Mouse (Mus musculus) thymus, postnatal 4 days (tissue): Measurements from ENCODE around the gene Taco1.
"Not testable (repeated sequence)": the region's sequence is repeated elsewhere in the genome, so short reads cannot be mapped to it uniquely, and the experiment has no call there.

Experiments used
- DNase-seq: peaks from one replicate; pipeline ENCODE4 v3.0.0; 2021

Taco1 gene

GRCm38 (mm10) chr11:106065923-106066571, at the start of gene Taco1:
Gene Taco1 (plus strand): TSS chr11:106066061.
- peak; percentile 93 for DNase-seq

GRCm38 (mm10) chr11:106016440-106016839, 49.4 kb upstream of the Taco1 start:
- no peak for DNase-seq

GRCm38 (mm10) chr11:106020051-106020763, 45.7 kb upstream of the Taco1 start:
- DNase-seq: peak; percentile 82

- no peak for DNase-seq
Measured at GRCm38 (mm10) chr11:106025774-106026173, 40.1 kb upstream of the Taco1 start.

- DNase-seq: peak; percentile 89
Measured at GRCm38 (mm10) chr11:106026465-106027151, 39.3 kb upstream of the Taco1 start.

- no peak for DNase-seq
Measured at GRCm38 (mm10) chr11:106027607-106028006, 38.3 kb upstream of the Taco1 start.

GRCm38 (mm10) chr11:106032074-106032473, 33.8 kb upstream of the Taco1 start:
- DNase-seq: not testable (repeated sequence)

GRCm38 (mm10) chr11:106033491-106033919, 32.4 kb upstream of the Taco1 start:
- DNase-seq: peak; percentile 45

- DNase-seq: no peak
Measured at GRCm38 (mm10) chr11:106034986-106035385, 30.9 kb upstream of the Taco1 start.

- peak; percentile 95 for DNase-seq
Measured at GRCm38 (mm10) chr11:106036548-106037417, 29.1 kb upstream of the Taco1 start, which contains the start of gene Dcaf7. Gene Dcaf7 (plus strand): TSS chr11:106036872.

- peak; percentile 58 for DNase-seq
Measured at GRCm38 (mm10) chr11:106037418-106037751, 28.5 kb upstream of the Taco1 start.

- no peak for DNase-seq
Measured at GRCm38 (mm10) chr11:106044349-106044748, 21.5 kb upstream of the Taco1 start.

- no peak for DNase-seq
Measured at GRCm38 (mm10) chr11:106045256-106045655, 20.6 kb upstream of the Taco1 start.

GRCm38 (mm10) chr11:106045780-106046179, 20.1 kb upstream of the Taco1 start:
- no peak for DNase-seq

- DNase-seq: no peak
Measured at GRCm38 (mm10) chr11:106046584-106046983, 19.3 kb upstream of the Taco1 start.

GRCm38 (mm10) chr11:106053921-106054320, 11.9 kb upstream of the Taco1 start:
- DNase-seq: no peak

- DNase-seq: no peak
Measured at GRCm38 (mm10) chr11:106054600-106054999, 11.3 kb upstream of the Taco1 start.

GRCm38 (mm10) chr11:106055341-106055740, 10.5 kb upstream of the Taco1 start:
- no peak for DNase-seq

GRCm38 (mm10) chr11:106056819-106057491, 8.9 kb upstream of the Taco1 start:
- DNase-seq: peak; percentile 54

- DNase-seq: no peak
Measured at GRCm38 (mm10) chr11:106058020-106058419, 7.8 kb upstream of the Taco1 start.

GRCm38 (mm10) chr11:106060549-106060948, 5.3 kb upstream of the Taco1 start:
- no peak for DNase-seq

GRCm38 (mm10) chr11:106061311-106061710, 4.5 kb upstream of the Taco1 start:
- DNase-seq: no peak
